Mouse (Mus musculus): ENCODE data around the gene Gm20671.

DNA sequence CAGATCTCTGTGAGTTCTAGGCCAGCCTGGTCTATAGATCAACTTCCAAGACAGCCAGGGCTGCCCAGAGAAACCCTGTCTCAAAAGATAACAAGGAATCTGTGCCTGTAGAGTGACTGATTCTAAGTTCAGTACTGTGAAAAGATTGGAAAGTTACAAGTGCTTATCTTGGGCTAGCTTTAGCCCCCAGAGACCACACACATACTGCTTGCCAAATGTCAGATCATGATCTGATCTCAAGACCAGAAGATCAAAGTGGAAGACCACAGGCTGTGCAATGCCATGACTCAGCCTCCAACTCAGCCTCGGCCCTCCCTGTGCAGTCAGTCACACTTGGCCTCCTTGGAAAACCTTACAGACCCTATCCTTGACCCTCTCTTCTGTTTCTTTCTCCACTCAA is 7.6 kb upstream of the Gm20671 start:
- TF ChIP-seq CTCF (IDR thresholded peaks at IDR 0.05; ENCODE audit: borderline replicate concordance, control insufficient read depth, extremely low read depth, insufficient read depth, low read length, poor library complexity) (no peak), POLR2A (IDR thresholded peaks at IDR 0.05; ENCODE audit: control insufficient read depth, extremely low read depth, insufficient read depth, low read length, poor library complexity) (no peak)

Data from thymus, adult 2 months (tissue).